Comparison of ENCODE assay signal across 23 mouse cellular contexts in the genomic region with DNA sequence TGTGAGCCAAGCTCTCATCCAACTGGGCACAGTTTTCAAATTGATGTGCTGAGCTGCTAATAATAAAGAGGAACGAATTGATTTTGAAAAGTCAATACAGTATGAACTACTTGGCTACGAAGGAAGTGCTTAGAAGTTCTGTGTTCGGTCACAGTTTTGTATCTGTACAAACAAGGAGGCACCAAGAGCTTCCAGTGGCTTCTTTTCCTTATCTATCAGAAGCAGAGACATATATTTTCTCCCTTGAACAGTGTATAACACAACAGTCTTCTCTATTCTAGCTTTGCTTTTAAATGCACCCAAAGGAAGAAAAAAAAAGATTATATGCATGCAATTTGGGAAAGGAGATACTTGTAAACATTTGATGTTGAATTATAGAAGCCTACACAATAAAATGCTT.
"Had no signal": no experiment of that assay in that cellular context is flagged by ENCODE, and none has a peak within 500 bp of the region (broad histone marks: within the 10 kb centered on the region; RNA-seq: fewer than 3 reads in every experiment).

No protein-coding gene starts in this region.

- H3K27ac ChIP-seq: kidney, postnatal 0 days; left cerebral cortex, adult 2 months; limb, embryonic 12.5 days; limb, embryonic 15.5 days; lung, embryonic 15.5 days; midbrain, embryonic 13.5 days; neural tube, embryonic 13.5 days; stomach, embryonic 15.5 days had no signal

- H3K27me3 ChIP-seq: limb, embryonic 12.5 days; limb, embryonic 15.5 days; lung, embryonic 15.5 days; midbrain, embryonic 13.5 days; neural tube, embryonic 13.5 days; stomach, embryonic 15.5 days had no signal

- ATAC-seq: intestine, postnatal 0 days; midbrain, embryonic 13.5 days; midbrain, embryonic 16.5 days had no signal

- H3K4me2 ChIP-seq: limb, embryonic 12.5 days; limb, embryonic 15.5 days; lung, embryonic 15.5 days; midbrain, embryonic 13.5 days; neural tube, embryonic 13.5 days; stomach, embryonic 15.5 days had no signal

- H3K4me3 ChIP-seq: left cerebral cortex, adult 2 months; limb, embryonic 12.5 days; limb, embryonic 15.5 days; lung, embryonic 15.5 days; midbrain, embryonic 13.5 days; myocyte; neural tube, embryonic 13.5 days; stomach, embryonic 15.5 days had no signal

- DNase-seq: kidney, adult 2 months; kidney, postnatal 25 days; layer of hippocampus, postnatal 36 days; left cerebral cortex, postnatal 4 days; lung, adult 18-20 months; lung, postnatal 10 days; lung, postnatal 4 days; retina, postnatal 1 day; right cerebral cortex, postnatal 25 days; spleen, adult 18-20 months; thymus, adult 18-20 months; thymus, postnatal 36 days had no signal

- H3K9me3 ChIP-seq: limb, embryonic 12.5 days; limb, embryonic 15.5 days; lung, embryonic 15.5 days; neural tube, embryonic 13.5 days; stomach, embryonic 15.5 days had no signal

- H3K36me3 ChIP-seq: limb, embryonic 12.5 days; limb, embryonic 15.5 days; lung, embryonic 15.5 days; midbrain, embryonic 13.5 days; neural tube, embryonic 13.5 days; stomach, embryonic 15.5 days had no signal

- H3K4me1 ChIP-seq: limb, embryonic 15.5 days; lung, embryonic 15.5 days; neural tube, embryonic 13.5 days; stomach, embryonic 15.5 days had no signal

- H3K9ac ChIP-seq: limb, embryonic 12.5 days; limb, embryonic 15.5 days; lung, embryonic 15.5 days; midbrain, embryonic 13.5 days; neural tube, embryonic 13.5 days; stomach, embryonic 15.5 days had no signal
